Mouse (Mus musculus): ENCODE data around the gene Il11ra1. TPM values are rescaled to one million over a fixed set of nuclear protein-coding genes. Genes with fewer than 3 reads are reported as not detected.
"Not testable (repeated sequence)": the region's sequence is repeated elsewhere in the genome, so short reads cannot be mapped to it uniquely, and the experiment has no call there.

Gene Il11ra1
- polyA plus RNA-seq, 1 experiment from 2014 or later: 73.7 TPM

- H3K4me3 ChIP-seq (ENCODE audit: low read depth, low read length): no peak overlapping the region
- ATAC-seq (ENCODE audit: low FRiP score, low TSS enrichment) (no peak), DNase-seq (ENCODE audit: low spot score) (no peak)
- H3K36me3 ChIP-seq (ENCODE audit: control insufficient read depth, insufficient read depth, low read length): no peaks in the 10 kb centered on the region
- no peak overlapping the region for H3K9ac ChIP-seq (ENCODE audit: low read length)
- 33% methylated on average over 6 of the region's 6 CpGs for WGBS
- no peak for TF ChIP-seq CTCF (IDR thresholded peaks at IDR 0.05; ENCODE audit: low read depth)
- no peak for TF ChIP-seq EP300 (optimal IDR thresholded peaks at IDR 0.05)
- no peak overlapping the region for H3K4me2 ChIP-seq (replicated peaks; ENCODE audit: low read depth)
- no peaks in the 10 kb centered on the region for H3K4me1 ChIP-seq (replicated peaks; ENCODE audit: control insufficient read depth, insufficient read depth)
- H3K27me3 ChIP-seq (ENCODE audit: control insufficient read depth, insufficient read depth, low read length): no peaks in the 10 kb centered on the region
- no peaks in the 10 kb centered on the region for H3K9me3 ChIP-seq (ENCODE audit: control insufficient read depth, low read length)
- no peak overlapping the region for H3K27ac ChIP-seq (replicated peaks)
These were observed 17.0 kb upstream of the Il11ra1 start for GRCm38 (mm10) chr4:41682789-41683188.

GRCm38 (mm10) chr4:41683303-41683702 lies 16.5 kb upstream of the Il11ra1 start:
- DNase-seq (ENCODE audit: low spot score); H3K9ac ChIP-seq (ENCODE audit: low read length); H3K27me3 ChIP-seq (ENCODE audit: control insufficient read depth, insufficient read depth, low read length); H3K4me3 ChIP-seq (ENCODE audit: low read depth, low read length); H3K4me2 ChIP-seq (replicated peaks; ENCODE audit: low read depth); H3K36me3 ChIP-seq (ENCODE audit: control insufficient read depth, insufficient read depth, low read length); H3K4me1 ChIP-seq (replicated peaks; ENCODE audit: control insufficient read depth, insufficient read depth); H3K9me3 ChIP-seq (ENCODE audit: control insufficient read depth, low read length); H3K27ac ChIP-seq (replicated peaks): not testable (repeated sequence)
- 0% methylated on average over 8 of the region's 27 CpGs for WGBS
- peak; percentile 20; the same call in 1 of the 2 replicates for ATAC-seq (ENCODE audit: low FRiP score, low TSS enrichment)

- WGBS: 14% methylated on average over 22 of the region's 27 CpGs
- not testable (repeated sequence) for H3K9me3 ChIP-seq (ENCODE audit: control insufficient read depth, low read length)
These were observed 15.5 kb upstream of the Il11ra1 start for GRCm38 (mm10) chr4:41684131-41684930.

GRCm38 (mm10) chr4:41684931-41685453 lies 14.8 kb upstream of the Il11ra1 start:
- not testable (repeated sequence) for H3K4me2 ChIP-seq (replicated peaks; ENCODE audit: low read depth); DNase-seq (ENCODE audit: low spot score)
- under 1% methylated on average over 13 of the region's 14 CpGs for WGBS

More at GRCm38 (mm10) chr4:41684131-41684930, 15.5 kb upstream of the Il11ra1 start:
- not testable (repeated sequence) for H3K36me3 ChIP-seq (ENCODE audit: control insufficient read depth, insufficient read depth, low read length); H3K27ac ChIP-seq (replicated peaks); H3K4me1 ChIP-seq (replicated peaks; ENCODE audit: control insufficient read depth, insufficient read depth); H3K4me2 ChIP-seq (replicated peaks; ENCODE audit: low read depth); DNase-seq (ENCODE audit: low spot score); H3K9ac ChIP-seq (ENCODE audit: low read length); H3K27me3 ChIP-seq (ENCODE audit: control insufficient read depth, insufficient read depth, low read length); H3K4me3 ChIP-seq (ENCODE audit: low read depth, low read length)
- peak; percentile 46; the same call in 1 of the 2 replicates for ATAC-seq (ENCODE audit: low FRiP score, low TSS enrichment)

GRCm38 (mm10) chr4:41685882-41686492 lies 13.8 kb upstream of the Il11ra1 start:
- not testable (repeated sequence) for H3K4me2 ChIP-seq (replicated peaks; ENCODE audit: low read depth); H3K9me3 ChIP-seq (ENCODE audit: control insufficient read depth, low read length); H3K4me3 ChIP-seq (ENCODE audit: low read depth, low read length); DNase-seq (ENCODE audit: low spot score); ATAC-seq (ENCODE audit: low FRiP score, low TSS enrichment); H3K27me3 ChIP-seq (ENCODE audit: control insufficient read depth, insufficient read depth, low read length); H3K9ac ChIP-seq (ENCODE audit: low read length); H3K27ac ChIP-seq (replicated peaks); H3K4me1 ChIP-seq (replicated peaks; ENCODE audit: control insufficient read depth, insufficient read depth); H3K36me3 ChIP-seq (ENCODE audit: control insufficient read depth, insufficient read depth, low read length)
- 47% methylated on average over 9 of the region's 10 CpGs for WGBS

More at GRCm38 (mm10) chr4:41684931-41685453, 14.8 kb upstream of the Il11ra1 start:
- not testable (repeated sequence) for H3K9me3 ChIP-seq (ENCODE audit: control insufficient read depth, low read length); H3K4me3 ChIP-seq (ENCODE audit: low read depth, low read length); ATAC-seq (ENCODE audit: low FRiP score, low TSS enrichment); H3K27ac ChIP-seq (replicated peaks); H3K27me3 ChIP-seq (ENCODE audit: control insufficient read depth, insufficient read depth, low read length); H3K36me3 ChIP-seq (ENCODE audit: control insufficient read depth, insufficient read depth, low read length); H3K9ac ChIP-seq (ENCODE audit: low read length); H3K4me1 ChIP-seq (replicated peaks; ENCODE audit: control insufficient read depth, insufficient read depth)

- DNase-seq (ENCODE audit: low spot score); H3K9me3 ChIP-seq (ENCODE audit: control insufficient read depth, low read length); H3K27ac ChIP-seq (replicated peaks); H3K4me3 ChIP-seq (ENCODE audit: low read depth, low read length); ATAC-seq (ENCODE audit: low FRiP score, low TSS enrichment); H3K27me3 ChIP-seq (ENCODE audit: control insufficient read depth, insufficient read depth, low read length); H3K4me1 ChIP-seq (replicated peaks; ENCODE audit: control insufficient read depth, insufficient read depth); H3K9ac ChIP-seq (ENCODE audit: low read length); H3K4me2 ChIP-seq (replicated peaks; ENCODE audit: low read depth); H3K36me3 ChIP-seq (ENCODE audit: control insufficient read depth, insufficient read depth, low read length): not testable (repeated sequence)
- 50% methylated on average over 1 of the region's 1 CpGs for WGBS
These were observed 11.2 kb upstream of the Il11ra1 start for GRCm38 (mm10) chr4:41688562-41688961.

- H3K4me3 ChIP-seq (ENCODE audit: low read depth, low read length); DNase-seq (ENCODE audit: low spot score); H3K27ac ChIP-seq (replicated peaks); H3K4me2 ChIP-seq (replicated peaks; ENCODE audit: low read depth); H3K9me3 ChIP-seq (ENCODE audit: control insufficient read depth, low read length); H3K27me3 ChIP-seq (ENCODE audit: control insufficient read depth, insufficient read depth, low read length); ATAC-seq (ENCODE audit: low FRiP score, low TSS enrichment); H3K4me1 ChIP-seq (replicated peaks; ENCODE audit: control insufficient read depth, insufficient read depth); H3K36me3 ChIP-seq (ENCODE audit: control insufficient read depth, insufficient read depth, low read length); H3K9ac ChIP-seq (ENCODE audit: low read length): not testable (repeated sequence)
- WGBS: no CpG with 5 or more reads among the region's 4 CpGs
These were observed 9.8 kb upstream of the Il11ra1 start for GRCm38 (mm10) chr4:41690014-41690413.

GRCm38 (mm10) chr4:41693511-41693910 lies 6.3 kb upstream of the Il11ra1 start:
- not testable (repeated sequence) for H3K36me3 ChIP-seq (ENCODE audit: control insufficient read depth, insufficient read depth, low read length); H3K4me1 ChIP-seq (replicated peaks; ENCODE audit: control insufficient read depth, insufficient read depth); H3K27me3 ChIP-seq (ENCODE audit: control insufficient read depth, insufficient read depth, low read length); DNase-seq (ENCODE audit: low spot score); H3K4me2 ChIP-seq (replicated peaks; ENCODE audit: low read depth); ATAC-seq (ENCODE audit: low FRiP score, low TSS enrichment); H3K9me3 ChIP-seq (ENCODE audit: control insufficient read depth, low read length); H3K4me3 ChIP-seq (ENCODE audit: low read depth, low read length); H3K9ac ChIP-seq (ENCODE audit: low read length); H3K27ac ChIP-seq (replicated peaks)
- 17% methylated on average over 4 of the region's 4 CpGs for WGBS
